Mouse (Mus musculus): ENCODE results near the gene Kat5.

The Kat5 gene

GRCm38 (mm10) chr19:5570353-5571246, 39.4 kb downstream of the Kat5 start:
- no peak for DNase-seq

DNA sequence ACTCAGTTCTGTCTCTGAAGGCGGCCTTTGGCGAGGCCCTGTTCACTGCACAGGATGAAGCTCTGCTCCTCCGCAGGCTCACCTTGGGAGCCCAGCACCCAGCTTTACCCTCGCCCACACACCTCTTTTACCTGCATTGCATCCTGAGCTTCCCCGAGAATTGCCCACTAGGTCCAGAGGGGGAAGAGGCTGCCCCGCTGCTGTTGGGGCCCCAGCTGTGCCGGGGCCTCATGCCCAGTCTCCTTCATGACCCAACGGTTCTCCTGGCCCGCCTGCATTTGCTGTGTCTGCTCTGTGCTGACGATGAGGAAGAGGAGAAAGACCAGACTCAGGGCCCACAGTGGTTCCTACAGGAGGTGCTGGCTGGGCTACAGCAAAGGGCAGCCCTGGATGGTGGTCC, 40.5 kb downstream of the Kat5 start:
- no peak for DNase-seq

DNA sequence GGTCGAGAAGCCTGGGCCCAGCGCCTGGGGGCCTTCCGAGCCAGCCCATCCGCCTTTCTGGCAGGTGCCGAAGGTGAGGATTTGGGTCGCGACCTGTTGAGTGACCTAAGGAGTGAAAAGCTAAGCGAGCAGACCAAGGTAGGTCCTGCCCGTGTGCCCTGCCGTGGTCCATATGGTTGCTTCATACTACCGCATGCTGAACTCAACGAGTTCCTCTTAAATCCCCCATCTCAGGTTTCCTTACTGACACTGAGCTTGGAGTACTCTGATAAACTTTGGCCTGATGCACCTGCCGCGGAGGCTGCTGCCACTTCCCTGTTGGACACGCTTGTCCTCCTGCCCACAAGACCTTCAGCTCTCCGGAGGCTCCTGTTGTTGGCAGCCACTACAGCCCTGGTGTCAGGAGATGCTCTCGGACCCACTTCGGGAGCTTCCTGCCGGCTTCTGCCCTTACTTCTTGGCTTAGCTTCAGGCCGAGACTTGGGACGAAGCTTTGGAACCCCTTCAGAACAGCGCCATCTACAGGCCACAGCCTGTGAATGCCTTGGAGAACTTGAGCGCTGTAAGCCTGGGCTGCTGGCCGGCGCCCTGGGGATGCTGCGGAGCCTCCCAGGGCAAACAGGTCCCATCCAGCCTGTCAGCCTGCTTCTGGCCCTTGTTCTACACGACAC, 41.4 kb downstream of the Kat5 start:
- peak; percentile 77 for DNase-seq

- DNase-seq, result peak; percentile 88
Observed at GRCm38 (mm10) chr19:5567534-5568469, 42.2 kb downstream of the Kat5 start, which contains the start of gene Ap5b1. Ap5b1 (plus strand) TSS chr19:5568025.

DNA sequence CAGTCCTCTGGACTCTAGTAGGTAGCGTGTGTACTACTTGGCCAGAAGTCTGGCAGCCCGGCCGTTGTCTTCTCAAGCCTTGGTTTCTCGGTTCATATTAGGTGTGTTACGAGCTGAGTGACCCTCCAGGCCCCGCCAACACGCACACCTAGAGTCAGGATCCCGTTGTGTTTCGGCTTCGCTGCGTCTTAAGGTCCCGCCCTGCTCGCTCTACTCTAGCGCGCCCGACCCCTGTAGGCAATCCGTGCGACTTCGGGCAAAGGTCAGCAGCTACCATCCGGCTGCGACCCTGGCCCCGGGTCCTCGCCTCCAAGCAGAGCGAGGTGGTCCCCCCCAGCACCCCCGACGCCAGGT, 42.9 kb downstream of the Kat5 start:
- DNase-seq, result no peak

DNA sequence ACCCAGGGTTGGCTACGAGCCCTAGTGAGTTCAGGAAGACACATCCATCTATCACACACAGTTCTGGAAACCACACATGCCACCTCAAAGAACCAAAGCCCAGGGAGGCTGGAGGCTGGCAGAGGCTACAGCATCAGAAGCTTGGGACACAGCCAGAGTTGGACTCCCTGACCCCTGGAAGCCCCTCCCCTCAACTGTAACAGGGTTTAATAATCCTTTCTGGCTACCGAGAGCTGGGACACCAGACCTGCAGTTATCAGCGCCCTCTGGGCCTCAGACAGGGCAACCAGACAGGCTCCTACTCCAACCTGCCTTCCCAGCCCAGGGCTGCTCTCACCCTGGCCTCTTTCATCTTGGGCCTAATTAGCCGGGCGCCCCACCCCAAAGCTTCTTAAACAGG, 43.7 kb downstream of the Kat5 start:
- DNase-seq, result no peak

- no peak for DNase-seq
Observed at GRCm38 (mm10) chr19:5562776-5563175, 47.3 kb downstream of the Kat5 start.

GRCm38 (mm10) chr19:5561886-5562285, 48.2 kb downstream of the Kat5 start:
- DNase-seq, result no peak

- DNase-seq, result no peak
Observed at GRCm38 (mm10) chr19:5561252-5561790, 48.7 kb downstream of the Kat5 start.

DNA sequence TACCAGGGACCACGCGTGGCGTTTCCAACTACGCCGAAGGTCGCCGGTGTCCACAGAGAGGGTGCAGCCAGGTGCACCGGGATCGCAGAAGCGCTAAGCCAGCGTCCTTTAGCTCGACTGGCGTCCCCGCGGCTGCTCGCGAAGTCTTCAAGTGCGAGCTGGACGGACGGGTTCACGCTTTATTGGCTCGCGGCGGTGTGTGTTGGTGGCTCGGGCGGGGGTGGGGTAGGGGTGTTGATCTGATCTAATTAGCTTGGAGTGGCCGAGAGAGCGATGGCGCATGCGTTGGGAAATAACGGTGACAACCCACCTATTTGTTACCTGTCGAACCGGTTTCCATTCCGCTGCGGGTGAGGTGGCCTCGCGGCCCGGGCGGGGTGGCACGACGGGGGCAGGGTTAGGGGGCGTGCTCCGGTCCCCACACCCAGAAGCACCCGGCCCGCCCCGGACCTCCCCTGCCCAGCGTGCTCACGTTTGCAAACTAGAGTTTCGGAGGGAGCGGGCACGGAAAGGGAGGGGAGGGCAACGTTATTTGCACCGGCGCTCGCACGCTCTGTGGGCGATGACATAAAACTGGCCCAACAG, 49.5 kb downstream of the Kat5 start, which contains the start of gene Ovol1:
TSS of gene Ovol1 (minus strand) at position 190 of the 585 bp plus-strand sequence.
- no peak for DNase-seq

DNA sequence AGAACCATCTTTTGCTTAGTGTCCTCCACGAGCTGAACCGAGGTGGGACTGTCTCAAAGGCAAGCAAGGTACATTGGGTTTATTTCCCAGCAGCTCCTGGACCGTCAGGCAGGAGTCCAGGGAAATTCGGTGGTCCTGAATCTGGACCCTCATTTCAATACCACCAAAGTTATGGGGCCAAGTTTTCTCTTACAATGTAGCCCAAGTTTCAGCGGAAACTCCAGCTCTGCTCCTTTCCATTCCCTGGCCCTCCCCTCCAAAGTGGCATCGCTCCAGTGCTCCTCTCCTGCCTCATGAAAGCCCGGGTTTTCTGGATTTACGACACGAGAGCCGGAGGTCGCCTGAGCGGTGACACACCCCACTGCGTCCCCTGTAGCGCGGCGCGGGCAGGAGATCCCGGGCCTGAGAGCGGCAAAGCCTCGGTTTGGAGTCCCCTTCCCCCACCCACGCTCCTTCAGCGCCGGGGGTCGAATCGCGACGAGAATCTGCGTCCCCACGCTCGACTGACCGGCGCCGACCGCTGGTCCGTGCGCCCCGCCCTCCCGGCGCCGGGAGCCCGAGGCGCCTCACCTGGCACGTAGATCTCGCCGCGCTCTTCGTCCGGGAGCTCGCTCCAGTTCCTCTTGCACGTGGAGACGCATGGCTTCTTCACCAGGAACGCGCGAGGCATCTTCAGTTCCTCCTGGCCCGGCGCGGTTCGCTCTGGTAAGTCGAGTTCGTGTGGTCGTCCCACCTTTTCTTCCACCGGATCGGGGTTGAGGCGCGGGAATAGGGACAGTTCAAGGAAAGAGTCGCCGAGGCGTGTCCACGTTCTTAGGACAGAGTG, 50.2 kb downstream of the Kat5 start:
- DNase-seq, result no peak

- no peak for DNase-seq
Observed at GRCm38 (mm10) chr19:5559229-5559628, 50.8 kb downstream of the Kat5 start.

- DNase-seq, result no peak
Observed at GRCm38 (mm10) chr19:5558770-5559169, 51.3 kb downstream of the Kat5 start.

DNA sequence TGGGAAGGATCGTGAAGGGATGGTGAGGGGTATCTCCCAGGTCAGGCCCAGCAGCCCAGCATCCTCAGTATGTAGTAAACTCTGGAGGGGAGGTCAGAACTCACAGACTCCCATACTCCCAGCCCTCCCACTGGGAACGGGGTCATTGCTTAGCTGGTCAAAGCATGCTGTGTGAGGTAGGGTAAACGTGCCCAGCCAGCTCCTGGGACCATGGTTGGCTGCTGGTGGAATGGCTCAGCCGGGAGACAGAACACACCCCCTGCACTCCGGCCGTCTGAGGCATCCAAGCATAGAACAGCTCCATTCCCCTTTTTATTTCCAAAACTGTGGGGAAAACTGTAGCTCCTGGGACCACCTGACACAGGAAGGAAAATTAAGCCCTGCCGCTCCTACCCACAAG, 51.9 kb downstream of the Kat5 start:
- DNase-seq, result no peak

GRCm38 (mm10) chr19:5554212-5554611, 55.8 kb downstream of the Kat5 start:
- DNase-seq, result no peak

DNA sequence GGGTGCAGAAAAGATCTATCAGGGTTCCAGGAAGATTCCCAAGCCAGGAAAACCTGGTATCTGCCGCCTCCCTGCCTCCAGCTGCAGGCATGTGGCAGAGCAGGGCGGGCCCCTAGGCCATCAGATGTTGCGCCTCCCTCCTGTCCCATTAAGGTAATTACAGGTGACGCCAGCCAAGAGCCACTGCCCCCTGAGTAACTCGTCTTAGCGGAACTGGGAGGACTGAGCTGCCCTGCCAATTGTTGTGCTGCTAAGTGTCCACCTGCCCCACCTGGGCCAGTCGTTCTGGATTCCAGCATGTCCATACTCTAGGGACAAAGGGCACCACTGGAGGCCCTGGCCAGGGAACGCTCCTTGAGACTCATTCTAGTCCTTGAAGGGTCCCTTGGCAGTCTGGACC, 56.2 kb downstream of the Kat5 start:
- no peak for DNase-seq

Measured in right cerebral cortex, postnatal 25 days (tissue).